Mouse (Mus musculus) stomach, postnatal 0 days (tissue): ENCODE results near the gene Mia.

Experiments
- CTCF ChIP-seq: IDR thresholded peaks from 2 replicates; pipeline ENCODE4 v1.5.1; 2016; ENCODE audit warnings: antibody characterized with exemption, low read depth, mild to moderate bottlenecking, moderate library complexity
- EP300 ChIP-seq: optimal IDR thresholded peaks from 2 replicates; pipeline ENCODE3; 2016; ENCODE audit warnings: antibody characterized with exemption

DNA sequence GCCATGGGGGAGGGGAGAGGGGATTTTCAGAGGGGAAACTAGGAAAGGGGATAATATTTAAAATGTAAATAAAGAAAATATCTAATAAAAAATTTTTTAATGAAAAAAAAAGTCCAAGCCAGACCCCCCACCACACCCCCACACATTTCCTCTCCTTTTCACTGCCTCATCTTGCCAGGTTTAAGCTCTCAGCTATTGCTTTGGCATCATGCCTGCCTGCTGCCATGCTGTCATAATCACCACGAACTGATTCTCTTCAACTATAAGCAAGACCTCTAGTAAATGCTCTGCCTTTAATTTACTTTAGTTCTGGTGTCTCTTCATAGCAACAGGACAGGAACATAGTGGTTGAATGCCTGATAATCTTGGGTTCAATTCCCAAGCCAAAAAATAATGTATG lies 1.5 kb upstream of the Mia start:
- TF ChIP-seq CTCF (no peak), EP300 (no peak)
